ENCODE assay signal across 22 mouse cellular contexts in genomic region chr3:34967911-34968310, GRCm38 (mm10).
DNase-seq lines count a peak whose midpoint lies in the region; ATAC-seq and TF ChIP-seq lines count a peak whose summit lies in the region.
"Had no signal": no experiment of that assay in that cellular context is flagged by ENCODE, and none has a peak within 500 bp of the region (broad histone marks: within the 10 kb centered on the region; RNA-seq: fewer than 3 reads in every experiment).

No protein-coding gene starts in this region.

- no peaks in the 10 kb centered on the region for H3K36me3 ChIP-seq in forebrain, embryonic 14.5 days (ENCODE audit: control insufficient read depth, insufficient read depth, low read length)
- no peaks in the 10 kb centered on the region for H3K36me3 ChIP-seq in forebrain, embryonic 12.5 days (replicated peaks)
- no peaks in the 10 kb centered on the region for H3K36me3 ChIP-seq in forebrain, postnatal 0 days (ENCODE audit: insufficient read depth)
- H3K36me3 ChIP-seq: embryonic facial prominence, embryonic 10.5 days; embryonic facial prominence, embryonic 12.5 days; G1E had no signal

- WGBS in forebrain, embryonic 14.5 days, result 59% methylated on average over 2 of the region's 2 CpGs
- 73% methylated on average over 2 of the region's 2 CpGs for WGBS in forebrain, embryonic 12.5 days
- 44% methylated on average over 2 of the region's 2 CpGs for WGBS in forebrain, postnatal 0 days

- DNase-seq in forebrain, embryonic 14.5 days (ENCODE audit: low spot score), result peak; percentile 31
- DNase-seq in brain, embryonic 14.5 days (ENCODE audit: low read depth), result peak; percentile 42
- DNase-seq in brain, embryonic 18.5 days (ENCODE audit: low read depth, low spot score), result peak; percentile 28
- DNase-seq in forebrain, postnatal 0 days, result peak; percentile 42
- no peak for DNase-seq in kidney, postnatal 4 days
- DNase-seq in B cell, adult 2 months, result no peak
- DNase-seq: adrenal gland, adult 8-10 months; adrenal gland, postnatal 14 days; adrenal gland, postnatal 36 days; cerebellum, adult 11-12 months; cerebellum, adult 2 months; cerebellum, adult 9-10 months; cerebellum, postnatal 10 days; cerebellum, postnatal 25 days had no signal

- H3K9me3 ChIP-seq in forebrain, embryonic 14.5 days (replicated peaks; ENCODE audit: control insufficient read depth, low read length), result no peaks in the 10 kb centered on the region
- H3K9me3 ChIP-seq in forebrain, embryonic 12.5 days, result no peaks in the 10 kb centered on the region
- no peaks in the 10 kb centered on the region for H3K9me3 ChIP-seq in forebrain, postnatal 0 days (ENCODE audit: low read length)
- H3K9me3 ChIP-seq: embryonic facial prominence, embryonic 10.5 days; embryonic facial prominence, embryonic 12.5 days had no signal

- no peak for TF ChIP-seq POLR2A in brain, embryonic 14.5 days (IDR thresholded peaks at IDR 0.05; ENCODE audit: borderline replicate concordance, extremely low read depth, insufficient read depth, insufficient read length, poor library complexity, severe bottlenecking)

- no peak overlapping the region for H3K27ac ChIP-seq in forebrain, embryonic 14.5 days (ENCODE audit: low read depth, low read length)
- H3K27ac ChIP-seq in forebrain, embryonic 12.5 days, result no peak overlapping the region
- no peak overlapping the region for H3K27ac ChIP-seq in forebrain, postnatal 0 days (ENCODE audit: low read depth, low read length)
- H3K27ac ChIP-seq: embryonic facial prominence, embryonic 10.5 days; embryonic facial prominence, embryonic 12.5 days had no signal

- no peaks in the 10 kb centered on the region for H3K27me3 ChIP-seq in forebrain, embryonic 14.5 days (replicated peaks; ENCODE audit: control insufficient read depth, insufficient read depth, low read length)
- no peaks in the 10 kb centered on the region for H3K27me3 ChIP-seq in forebrain, embryonic 12.5 days
- no peaks in the 10 kb centered on the region for H3K27me3 ChIP-seq in forebrain, postnatal 0 days (ENCODE audit: insufficient read depth, low read length)
- H3K27me3 ChIP-seq: CH12.LX; embryonic facial prominence, embryonic 12.5 days; Patski had no signal

- no peak overlapping the region for H3K9ac ChIP-seq in forebrain, embryonic 14.5 days (ENCODE audit: low read length)
- H3K9ac ChIP-seq in forebrain, embryonic 12.5 days, result no peak overlapping the region
- H3K9ac ChIP-seq in forebrain, postnatal 0 days, result no peak overlapping the region
- H3K9ac ChIP-seq: embryonic facial prominence, embryonic 12.5 days had no signal

- peaks cover 3% of the 10 kb centered on the region; the same call in 1 of the 2 replicates for H3K4me1 ChIP-seq in forebrain, embryonic 14.5 days (ENCODE audit: control insufficient read depth, insufficient read depth, low read length)
- peaks cover 18% of the 10 kb centered on the region for H3K4me1 ChIP-seq in forebrain, embryonic 12.5 days
- no peaks in the 10 kb centered on the region for H3K4me1 ChIP-seq in forebrain, postnatal 0 days (ENCODE audit: insufficient read depth)
- H3K4me1 ChIP-seq: embryonic facial prominence, embryonic 12.5 days had no signal

- H3K4me2 ChIP-seq in forebrain, embryonic 14.5 days (ENCODE audit: low read length), result no peak overlapping the region
- no peak overlapping the region for H3K4me2 ChIP-seq in forebrain, embryonic 12.5 days
- no peak overlapping the region for H3K4me2 ChIP-seq in forebrain, postnatal 0 days (ENCODE audit: low read depth)
- H3K4me2 ChIP-seq: embryonic facial prominence, embryonic 12.5 days had no signal

- ATAC-seq in forebrain, embryonic 14.5 days, result no peak
- no peak for ATAC-seq in forebrain, embryonic 12.5 days (ENCODE audit: low FRiP score)
- peak; percentile 85 for ATAC-seq in forebrain, postnatal 0 days
- ATAC-seq: activated CD4-positive, CD25-positive, alpha-beta regulatory T cell, adult 4 months; CD4-positive, CD25-positive, alpha-beta regulatory T cell, adult 4 months; Patski had no signal

- TF ChIP-seq CTCF in brain, embryonic 14.5 days (IDR thresholded peaks at IDR 0.05; ENCODE audit: borderline replicate concordance, extremely low read depth, insufficient read depth, insufficient read length), result no peak
- TF ChIP-seq CTCF in forebrain, postnatal 0 days (IDR thresholded peaks at IDR 0.05; ENCODE audit: low read depth), result no peak

- no peak overlapping the region for H3K4me3 ChIP-seq in forebrain, embryonic 14.5 days (ENCODE audit: low read depth, low read length)
- H3K4me3 ChIP-seq in forebrain, embryonic 12.5 days (replicated peaks), result no peak overlapping the region
- no peak overlapping the region for H3K4me3 ChIP-seq in forebrain, postnatal 0 days (ENCODE audit: low read depth, low read length)
- H3K4me3 ChIP-seq: embryonic facial prominence, embryonic 10.5 days; embryonic facial prominence, embryonic 12.5 days had no signal

Comparison
In these comparisons a context has a peak if more than half of its experiments do, and no peak if none do; other contexts are left out.
1. DNase-seq: peak in forebrain, embryonic 14.5 days (single experiment), brain, embryonic 14.5 days (single experiment), brain, embryonic 18.5 days (single experiment) and forebrain, postnatal 0 days (single experiment); none in kidney, postnatal 4 days (0 of 2) and B cell, adult 2 months (0 of 2).